Mouse (Mus musculus) gastrocnemius, postnatal 14 days (tissue): ENCODE results near the gene Ppp1cc. TPM values are rescaled to one million over a fixed set of nuclear protein-coding genes. Genes with fewer than 3 reads are reported as not detected.
A peak's percentile ranks its signal among the peaks of the same experiment; 100 is the strongest.
"Not testable (repeated sequence)": the region's sequence is repeated elsewhere in the genome, so short reads cannot be mapped to it uniquely, and the experiment has no call there.

ENCODE experiments used
- DNase-seq: peaks from one replicate; pipeline ENCODE4 v3.0.0; 2021; ENCODE audit warnings: mixed read lengths
- intact Hi-C: fragments of 180-260 bp; cut with DNase I; formaldehyde crosslinking; loops from one replicate; pipeline ENCODE4 v1.15.1; 2025; ENCODE audit warnings: low total_unique reads
- total RNA-seq, 2 experiments: library from RNA; stranded (reverse); gene quantifications; 2 replicates each; pipeline ENCODE4 v1.2.3; 2021

Ppp1cc gene
- total RNA-seq, 2 experiments from 2014 or later, result 110 TPM

DNA sequence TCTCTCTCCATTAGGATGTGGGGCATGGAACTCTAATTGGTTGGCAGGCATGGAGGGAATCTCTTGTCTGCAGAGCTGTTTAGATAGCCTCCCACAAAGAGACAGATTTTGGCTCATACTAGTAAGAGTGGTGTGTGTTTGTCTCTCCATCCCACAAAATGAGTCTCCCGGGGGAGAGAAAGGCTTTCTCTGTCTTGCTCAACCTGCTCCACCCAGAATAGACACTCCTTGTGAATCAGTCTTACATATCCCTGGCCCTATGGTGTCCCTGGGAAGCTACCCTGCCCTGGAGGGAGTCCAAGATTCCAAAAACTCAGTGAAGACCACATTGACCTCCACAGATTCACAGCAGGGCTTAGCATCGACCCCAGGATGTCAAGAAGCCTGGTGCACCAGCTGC is 1.6 kb upstream of the Ppp1cc start:
- no peak for DNase-seq
- intact Hi-C loops, result no loop called here

DNA sequence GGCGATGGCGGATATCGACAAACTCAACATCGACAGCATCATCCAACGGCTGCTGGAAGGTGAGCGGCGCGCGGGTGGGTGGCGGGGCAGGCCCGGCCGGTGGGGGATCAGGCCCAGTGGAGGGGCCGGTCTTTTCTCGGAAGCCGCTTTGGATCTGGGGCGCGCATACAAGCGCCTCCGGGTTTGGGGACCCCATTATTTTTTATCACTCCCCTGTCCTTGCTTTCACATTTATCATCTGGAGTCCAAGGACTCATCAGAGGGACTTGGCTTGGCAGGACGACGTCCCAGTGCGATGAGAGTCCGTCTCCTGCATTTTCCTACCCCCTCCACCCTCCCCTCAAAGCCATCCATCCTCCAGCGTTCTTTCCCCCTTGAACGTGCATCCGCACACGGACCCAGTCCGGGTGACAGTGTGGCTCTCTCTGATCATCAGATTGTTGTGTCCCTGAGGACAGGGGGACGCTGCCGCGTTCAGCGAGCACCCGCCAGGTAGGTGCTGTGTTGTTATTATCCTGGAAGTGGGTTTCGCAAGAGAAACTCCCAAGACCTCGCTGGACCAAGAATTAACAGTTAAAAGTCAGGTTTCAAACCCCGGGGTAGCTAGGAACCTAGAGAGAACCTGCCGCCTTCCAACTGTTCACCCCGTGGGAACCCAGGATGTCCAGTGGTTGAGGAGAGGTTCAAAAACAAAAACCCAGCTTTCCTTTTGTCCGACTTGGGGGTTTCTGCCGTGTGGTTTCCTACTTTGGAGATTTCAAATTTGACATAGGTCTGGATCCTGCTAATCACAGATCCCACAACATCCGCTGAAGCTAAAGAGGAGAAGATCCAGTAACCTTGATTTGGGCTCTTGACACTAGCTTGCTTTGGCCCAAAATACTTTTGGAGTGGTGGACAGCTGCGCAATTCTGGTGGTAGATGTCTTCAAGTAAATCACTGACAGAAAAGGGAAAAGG is 758 bp downstream of the Ppp1cc start:
- intact Hi-C loops, result no loop called here
- DNase-seq, result no peak

DNA sequence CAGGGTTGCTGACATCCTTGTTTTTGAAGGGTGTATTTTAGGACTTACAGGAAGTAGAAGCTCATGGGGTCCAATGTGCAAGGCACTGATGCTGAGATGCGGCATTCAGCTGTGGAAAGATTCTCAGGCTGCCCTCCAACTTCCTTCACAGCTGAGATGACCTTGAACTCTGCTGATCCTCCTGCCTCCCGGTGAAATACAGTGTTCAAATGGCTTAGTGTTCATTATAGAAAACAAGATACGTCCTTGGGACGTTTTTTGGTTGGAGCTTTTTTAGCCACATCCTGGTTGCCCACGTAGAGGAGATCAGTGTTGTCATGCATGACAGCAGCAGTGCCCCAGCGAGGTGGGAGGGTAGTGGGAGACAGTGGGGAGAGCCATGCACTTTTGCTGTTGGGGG is 5.1 kb downstream of the Ppp1cc start:
- DNase-seq, result no peak
- intact Hi-C loops, result no loop called here

DNA sequence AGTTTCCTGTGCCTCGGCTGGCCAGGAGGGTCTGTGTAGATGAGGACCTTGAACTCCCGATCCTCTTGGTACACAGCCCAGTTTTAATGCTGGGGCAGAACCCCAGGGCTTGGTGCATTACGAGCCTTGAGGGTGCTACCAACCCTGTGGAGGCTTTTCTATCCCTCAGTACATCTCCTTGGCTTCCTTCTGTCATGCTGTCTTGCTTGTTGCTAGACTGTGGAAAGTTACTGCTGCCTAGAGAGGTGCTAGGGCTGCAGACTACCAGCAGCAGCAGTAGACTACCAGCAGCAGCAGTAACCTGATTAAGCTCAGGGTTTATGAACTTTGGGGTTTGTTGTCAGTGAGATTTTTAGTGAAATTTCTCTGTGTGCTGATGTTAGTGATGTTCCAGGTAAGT is 5.9 kb downstream of the Ppp1cc start:
- intact Hi-C loops, result no loop called here
- no peak for DNase-seq

DNA sequence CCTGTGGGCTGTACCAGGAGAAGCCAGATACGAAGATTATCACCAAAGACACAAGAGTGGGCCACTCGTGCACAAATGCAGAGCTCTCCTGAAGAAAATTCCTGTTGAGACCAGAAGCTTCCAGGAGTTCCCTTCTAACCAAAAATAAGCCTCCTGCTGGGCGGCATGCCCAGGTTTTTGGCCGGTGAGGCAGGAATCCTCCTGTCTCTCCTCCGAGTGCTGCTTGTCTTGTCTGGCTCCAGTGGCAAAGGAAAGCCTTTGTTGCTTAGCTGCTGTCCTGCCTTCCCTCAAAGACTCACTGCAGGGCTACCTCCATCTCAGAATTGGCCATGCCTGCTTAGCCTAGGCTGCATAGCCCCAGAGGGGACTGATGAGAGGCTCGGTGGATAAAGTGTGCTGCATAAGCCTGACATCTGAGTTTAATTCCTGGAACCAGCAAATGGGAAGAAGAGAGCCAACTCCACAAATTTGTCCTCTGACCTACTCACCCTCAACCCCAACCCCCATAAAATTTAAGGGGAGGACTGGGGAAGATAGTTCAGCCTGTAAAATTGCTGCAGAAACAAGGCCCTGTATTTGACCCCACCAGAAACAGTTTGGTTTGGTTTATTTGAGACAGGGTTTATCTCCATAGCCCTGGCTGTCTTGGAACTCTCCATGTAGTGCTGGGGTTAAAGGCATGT is 7.3 kb downstream of the Ppp1cc start:
- intact Hi-C loops, result no loop called here
- peak; percentile 41 for DNase-seq

DNA sequence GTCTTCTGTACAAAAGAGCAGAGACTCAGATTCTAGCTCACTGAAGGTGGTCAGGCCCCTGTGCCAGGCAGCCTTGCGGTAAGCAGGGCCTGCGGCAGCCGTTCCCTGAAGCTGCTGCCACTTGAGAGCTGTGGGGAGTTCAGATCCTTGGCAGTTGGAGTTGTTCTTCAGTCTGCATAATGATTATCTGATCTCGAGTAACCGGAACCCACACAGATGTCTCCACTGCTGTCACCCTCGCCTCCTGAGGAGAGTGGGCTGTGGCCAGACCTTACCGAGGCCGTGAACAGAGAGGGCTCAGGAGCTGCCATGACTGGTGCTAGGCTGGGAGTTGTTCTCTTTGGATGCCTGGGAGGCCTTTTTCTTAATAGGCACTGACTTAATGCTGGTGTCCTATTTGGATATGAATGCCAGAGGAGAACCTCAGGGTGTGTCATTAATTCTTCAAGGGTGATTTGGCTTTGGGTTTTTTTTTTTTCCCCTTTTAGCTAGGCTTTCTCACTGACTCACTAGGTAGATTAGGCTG is 8.6 kb downstream of the Ppp1cc start:
- DNase-seq, result no peak
- intact Hi-C loops, result no loop called here

DNA sequence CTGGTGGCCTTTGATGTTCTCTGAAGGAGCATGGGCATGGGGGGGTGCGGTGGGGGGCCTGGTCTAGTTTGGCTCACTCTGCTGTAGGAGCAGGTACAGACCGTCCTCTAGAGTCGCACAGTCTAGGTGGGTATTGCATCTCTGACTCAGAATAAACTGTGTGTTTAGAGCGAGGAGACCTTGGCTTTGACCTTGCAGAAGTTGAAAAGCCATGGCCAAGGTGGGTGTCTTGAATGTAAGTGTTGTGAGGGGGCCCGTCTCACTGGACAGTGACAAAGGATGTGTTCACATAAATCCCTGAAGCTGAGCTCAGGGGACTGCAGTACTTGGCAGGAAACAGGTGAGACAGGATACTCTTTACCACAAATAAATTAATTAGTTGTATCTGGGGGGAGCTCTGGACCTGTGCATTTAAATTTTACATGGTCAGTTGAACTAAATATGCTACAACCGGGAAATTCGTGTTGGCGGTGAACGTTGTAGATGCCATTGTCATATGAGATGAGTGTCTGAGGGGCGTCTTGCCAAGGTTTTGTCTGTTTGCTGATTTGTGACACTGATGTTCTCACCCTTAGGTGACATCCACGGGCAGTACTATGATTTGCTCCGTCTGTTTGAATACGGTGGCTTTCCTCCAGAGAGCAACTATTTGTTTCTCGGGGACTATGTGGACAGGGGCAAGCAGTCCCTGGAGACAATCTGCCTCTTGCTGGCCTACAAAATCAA is 10.4 kb downstream of the Ppp1cc start:
- intact Hi-C loops, result no loop called here
- DNase-seq, result no peak

DNA sequence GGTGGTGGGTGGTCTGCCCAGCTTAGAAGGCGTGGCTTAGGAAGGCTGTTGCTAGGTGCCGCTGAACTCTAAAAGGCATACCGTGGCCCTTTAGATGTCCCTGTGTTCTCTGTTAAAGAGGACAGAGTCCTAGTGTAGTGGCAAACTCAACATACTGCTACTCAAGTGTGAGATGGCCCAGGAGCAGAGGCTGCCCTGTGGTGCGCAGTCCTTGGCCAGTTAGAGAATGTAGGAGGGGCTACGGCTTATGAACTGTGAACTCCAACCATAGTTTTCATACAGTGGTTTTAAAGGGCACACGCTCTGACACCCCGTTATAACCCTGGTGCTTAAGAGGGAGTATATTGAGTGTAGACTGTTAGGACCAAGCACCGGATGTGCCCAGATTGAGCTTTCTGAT is 13.0 kb downstream of the Ppp1cc start:
- no peak for DNase-seq
- intact Hi-C loops, result no loop called here

DNA sequence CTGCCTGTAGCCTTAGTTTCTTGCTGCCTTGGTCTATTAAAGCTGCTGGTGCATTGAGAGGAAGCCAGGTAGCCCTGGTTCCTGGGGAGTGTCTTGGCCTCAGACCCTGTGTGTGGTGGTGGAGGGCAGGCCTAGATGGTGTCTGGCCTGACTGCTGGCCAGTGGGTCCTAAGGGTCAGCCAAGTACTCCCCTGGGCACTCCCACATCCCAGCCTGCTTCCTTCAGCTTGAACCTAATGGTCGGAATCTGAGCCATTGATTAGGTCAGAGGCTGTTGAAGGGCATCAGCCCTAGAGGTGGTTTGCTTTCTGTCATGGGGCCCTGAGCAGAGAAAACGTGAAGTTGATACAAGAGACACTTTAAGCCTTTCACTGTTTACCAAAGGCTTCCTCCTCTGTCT is 17.3 kb downstream of the Ppp1cc start:
- no peak for DNase-seq
- intact Hi-C loops, result loop anchor here (5.0 kb wide), 1 partner anchor 43 kb away; no protein-coding TSS in a partner anchor

DNA sequence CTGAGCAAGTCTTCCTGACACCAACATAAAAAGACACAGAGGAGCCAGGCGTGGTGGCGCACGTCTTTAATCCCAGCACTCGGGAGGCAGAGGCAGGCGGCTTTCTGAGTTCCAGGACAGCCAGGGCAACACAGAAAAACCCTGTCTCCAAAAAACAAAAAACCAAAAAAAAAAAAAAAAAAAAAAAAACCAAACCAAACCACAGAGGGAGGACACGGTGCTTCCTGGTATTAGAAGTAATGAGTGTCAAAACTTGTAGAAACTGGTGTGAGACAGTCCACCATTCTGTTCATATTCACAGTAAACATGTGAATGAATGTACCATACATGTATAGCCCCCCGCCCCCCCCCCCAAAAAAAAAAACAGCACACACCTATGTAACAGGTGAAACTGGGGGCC is 17.9 kb downstream of the Ppp1cc start:
- no peak for DNase-seq
- intact Hi-C loops, result loop anchor here (5.0 kb wide), 1 partner anchor 44 kb away; no protein-coding TSS in a partner anchor

DNA sequence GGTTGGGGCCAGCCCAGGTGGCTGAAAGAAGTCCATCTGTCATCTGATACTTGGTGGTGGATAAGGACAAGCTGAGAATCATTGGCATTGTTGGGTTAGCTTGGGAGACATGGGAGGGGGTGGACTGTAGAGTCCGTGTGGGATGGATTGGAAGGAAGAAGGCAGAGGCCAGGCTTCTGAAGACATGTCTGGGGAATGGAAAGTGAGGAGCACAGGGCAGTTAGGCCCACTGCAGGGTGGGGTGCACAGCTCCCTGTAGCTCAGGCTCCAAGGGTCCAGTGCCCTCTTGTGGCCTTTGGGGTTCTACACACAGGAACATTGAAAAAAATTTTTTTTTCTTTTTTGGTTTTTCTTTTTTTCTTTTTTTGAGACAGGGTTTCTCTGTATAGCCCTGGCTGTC is 18.3 kb downstream of the Ppp1cc start:
- intact Hi-C loops, result loop anchor here (5.0 kb wide), 1 partner anchor 44 kb away; no protein-coding TSS in a partner anchor
- peak; percentile 74 for DNase-seq

DNA sequence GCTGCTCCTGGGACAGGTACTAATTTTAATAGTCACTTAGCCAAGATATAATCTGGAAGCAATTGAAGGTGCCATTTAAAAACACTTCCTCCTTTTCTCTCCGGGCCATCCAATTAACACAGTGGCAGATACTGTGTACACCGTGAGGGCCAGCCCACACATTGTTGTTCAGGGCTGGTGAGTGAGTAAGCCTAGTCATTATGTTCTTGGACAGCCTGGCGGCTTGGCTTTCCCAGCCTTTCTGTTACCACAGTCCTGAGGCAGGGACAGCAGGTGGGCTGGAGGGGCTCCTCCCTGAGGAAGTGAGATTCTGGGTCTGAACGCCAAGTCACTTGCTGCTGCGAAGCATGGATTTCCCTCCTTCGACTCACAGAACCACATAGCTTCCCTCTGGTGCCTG is 21.6 kb downstream of the Ppp1cc start:
- intact Hi-C loops, result loop anchor here (5.0 kb wide), 1 partner anchor 47 kb away; no protein-coding TSS in a partner anchor
- DNase-seq, result no peak

DNA sequence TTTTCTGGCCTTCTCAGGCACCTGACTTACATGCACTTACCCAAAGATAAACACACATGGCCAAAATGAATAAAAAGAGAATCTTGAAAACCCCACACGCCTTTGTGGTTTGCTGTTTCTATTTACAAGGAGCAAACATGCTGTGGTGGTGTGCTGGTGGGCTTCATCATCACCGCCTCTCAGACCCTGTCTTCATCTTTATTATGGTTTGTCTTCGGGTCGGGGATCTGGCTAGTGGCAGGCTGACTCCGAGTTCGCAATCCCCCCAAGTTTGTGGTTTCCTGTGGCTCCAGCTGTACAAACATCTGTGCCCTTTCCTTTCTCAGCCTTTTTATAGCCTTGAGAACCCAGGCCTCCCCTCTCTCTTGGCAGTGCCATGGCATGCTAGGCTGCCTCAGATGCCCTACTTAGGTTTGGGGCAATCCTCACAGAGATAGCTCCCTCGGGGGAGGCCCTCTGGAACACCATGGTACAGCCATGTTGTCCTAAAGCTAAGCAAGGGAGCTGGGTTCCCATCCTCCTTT is 26.3 kb downstream of the Ppp1cc start:
- DNase-seq, result no peak
- intact Hi-C loops, result no loop called here

DNA sequence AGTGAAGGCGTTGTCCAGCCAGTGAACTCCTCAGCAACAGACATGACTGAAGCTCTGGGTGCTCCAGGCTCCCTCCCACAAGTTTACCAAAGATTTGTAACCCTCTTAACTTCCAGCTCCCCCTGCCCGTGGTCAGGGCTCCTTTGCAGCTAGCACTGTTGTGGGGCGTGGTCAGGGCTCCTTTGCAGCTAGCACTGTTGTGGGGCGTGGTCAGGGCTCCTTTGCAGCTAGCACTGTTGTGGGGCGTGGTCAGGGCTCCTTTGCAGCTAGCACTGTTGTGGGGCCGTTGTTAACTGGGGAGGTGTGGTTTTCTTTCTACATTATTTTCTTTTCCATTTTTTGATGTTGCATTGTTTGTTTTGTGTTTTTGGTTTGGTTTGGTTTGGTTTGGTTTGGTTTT is 26.8 kb downstream of the Ppp1cc start:
- intact Hi-C loops, DNase-seq: not testable (repeated sequence)

DNA sequence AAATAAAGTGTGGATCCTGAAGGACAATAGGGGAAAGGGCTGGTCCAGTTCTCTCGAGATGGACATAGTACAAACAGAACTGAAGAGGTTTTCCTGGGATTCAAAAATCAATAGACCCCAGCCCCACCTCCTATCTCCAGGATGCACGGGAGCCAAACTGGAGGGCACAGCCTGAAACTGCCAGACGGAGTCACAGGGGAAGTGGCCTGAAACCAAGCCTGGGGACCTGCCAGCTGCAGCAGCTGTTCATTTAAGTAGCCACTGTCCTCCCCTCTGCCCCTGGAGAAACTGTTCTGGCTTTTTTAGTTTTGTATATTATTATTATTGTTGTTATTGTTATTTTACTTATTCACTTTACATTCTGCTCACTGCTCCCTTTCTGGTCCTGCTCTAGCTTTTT is 31.0 kb downstream of the Ppp1cc start:
- DNase-seq, result peak; percentile 47
- intact Hi-C loops, result no loop called here

DNA sequence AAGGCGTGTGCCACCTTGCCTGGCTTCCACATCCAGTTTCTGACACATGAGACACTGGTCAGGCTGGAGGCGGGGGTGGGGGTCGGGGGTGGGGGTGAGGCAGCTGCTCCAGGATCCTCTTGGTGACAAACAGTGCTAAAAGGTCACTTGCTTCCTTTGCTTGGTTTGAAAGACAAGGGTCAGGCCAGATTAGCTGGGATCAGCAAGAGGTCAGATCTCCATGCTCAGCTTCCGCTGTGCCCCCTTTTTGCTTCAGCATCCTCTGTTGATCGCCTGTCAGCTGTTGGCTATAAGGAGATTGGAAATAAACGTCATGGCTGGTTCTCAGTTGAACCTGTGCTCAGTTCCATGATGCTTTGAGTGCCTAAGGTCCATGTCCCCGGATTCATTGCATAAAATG is 32.4 kb downstream of the Ppp1cc start:
- intact Hi-C loops, result no loop called here

DNA sequence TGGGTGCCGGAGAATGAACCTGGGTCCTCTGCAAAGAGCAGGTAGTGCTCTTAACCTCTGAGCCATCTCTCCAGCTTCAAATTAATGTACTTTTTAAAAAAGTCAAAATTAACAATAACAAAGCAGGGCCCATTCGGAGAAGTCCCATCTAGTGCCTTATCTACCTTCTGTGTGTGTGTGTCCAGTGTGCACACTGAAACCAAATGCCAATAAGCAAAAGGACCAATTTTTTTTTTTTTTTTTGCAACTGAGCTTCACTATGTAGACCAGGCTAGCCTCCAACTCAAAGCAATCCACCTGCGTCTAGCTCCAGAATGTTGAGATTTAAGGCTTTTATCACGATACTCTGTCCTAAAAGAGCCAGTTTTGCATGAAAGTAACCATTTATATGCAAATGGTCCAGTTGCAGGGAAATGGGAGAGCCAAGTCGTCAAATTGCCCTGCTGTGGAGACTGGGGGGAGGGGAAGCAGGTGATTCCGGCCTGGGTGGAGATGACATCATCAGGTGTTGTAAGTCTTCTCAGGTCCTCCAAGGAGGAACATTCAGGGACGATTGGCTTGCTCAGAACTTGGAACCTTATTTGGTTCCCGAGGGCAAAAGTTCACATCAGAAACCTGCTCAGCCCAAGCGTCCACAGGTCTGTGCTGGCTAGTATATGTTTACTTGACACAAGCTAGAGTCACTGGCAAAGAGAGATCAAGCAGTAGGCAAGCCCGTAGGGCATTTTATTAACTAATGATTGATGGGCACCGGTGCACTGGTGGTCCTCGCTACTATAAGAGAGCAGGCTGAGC is 33.4 kb downstream of the Ppp1cc start:
- intact Hi-C loops, result no loop called here
- no peak for DNase-seq

More for the DNA sequence above, 32.4 kb downstream of the Ppp1cc start:
- DNase-seq, result no peak

DNA sequence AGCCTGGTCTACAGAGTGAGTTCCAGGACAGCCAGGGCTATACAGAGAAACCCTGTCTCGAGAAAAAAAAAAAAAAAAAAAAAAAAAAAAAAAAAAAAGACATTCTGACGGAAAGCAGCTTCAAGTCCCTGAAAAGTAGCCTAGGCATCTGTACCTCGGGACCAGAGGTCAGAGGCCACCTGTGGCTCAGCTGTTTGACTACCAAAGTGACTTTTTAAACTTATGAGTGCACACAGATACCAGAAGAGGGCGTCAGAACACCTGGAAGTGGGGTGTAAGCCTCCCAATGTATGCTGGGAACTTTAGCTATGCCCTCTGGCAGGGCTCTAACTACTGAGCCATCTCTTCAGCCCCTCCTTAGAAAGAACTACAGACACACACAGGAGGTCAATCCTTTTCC is 34.3 kb downstream of the Ppp1cc start:
- intact Hi-C loops, result no loop called here
- no peak for DNase-seq

DNA sequence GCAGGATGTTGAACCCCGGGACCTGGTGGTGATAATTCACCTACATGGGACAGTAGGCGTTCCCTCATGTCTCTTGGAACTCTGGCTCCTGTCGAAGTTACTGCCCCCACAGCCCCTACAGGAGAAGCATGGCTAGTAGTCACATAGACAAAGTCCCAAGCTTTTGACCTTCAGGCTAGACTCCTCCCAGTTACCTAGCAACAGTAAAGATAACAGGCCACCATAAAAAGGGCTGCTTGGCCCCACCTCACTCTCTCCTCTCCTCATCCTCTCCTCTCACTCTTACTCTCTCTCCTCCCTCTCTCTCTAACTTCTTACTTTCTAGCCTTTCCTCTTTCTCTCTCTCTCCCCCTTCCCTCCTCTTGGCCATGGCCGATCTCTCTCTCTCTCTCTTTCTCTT is 42.8 kb downstream of the Ppp1cc start:
- intact Hi-C loops, result no loop called here
- no peak for DNase-seq
